Mouse (Mus musculus) cerebellum, postnatal 10 days (tissue): ENCODE measurements around the gene Uba6.

Experiments
- DNase-seq, 2 experiments: peaks; one replicate each; pipeline ENCODE4 v3.0.0; 2021; ENCODE audit warnings: mixed read lengths in 2 of 2

The Uba6 gene

DNA sequence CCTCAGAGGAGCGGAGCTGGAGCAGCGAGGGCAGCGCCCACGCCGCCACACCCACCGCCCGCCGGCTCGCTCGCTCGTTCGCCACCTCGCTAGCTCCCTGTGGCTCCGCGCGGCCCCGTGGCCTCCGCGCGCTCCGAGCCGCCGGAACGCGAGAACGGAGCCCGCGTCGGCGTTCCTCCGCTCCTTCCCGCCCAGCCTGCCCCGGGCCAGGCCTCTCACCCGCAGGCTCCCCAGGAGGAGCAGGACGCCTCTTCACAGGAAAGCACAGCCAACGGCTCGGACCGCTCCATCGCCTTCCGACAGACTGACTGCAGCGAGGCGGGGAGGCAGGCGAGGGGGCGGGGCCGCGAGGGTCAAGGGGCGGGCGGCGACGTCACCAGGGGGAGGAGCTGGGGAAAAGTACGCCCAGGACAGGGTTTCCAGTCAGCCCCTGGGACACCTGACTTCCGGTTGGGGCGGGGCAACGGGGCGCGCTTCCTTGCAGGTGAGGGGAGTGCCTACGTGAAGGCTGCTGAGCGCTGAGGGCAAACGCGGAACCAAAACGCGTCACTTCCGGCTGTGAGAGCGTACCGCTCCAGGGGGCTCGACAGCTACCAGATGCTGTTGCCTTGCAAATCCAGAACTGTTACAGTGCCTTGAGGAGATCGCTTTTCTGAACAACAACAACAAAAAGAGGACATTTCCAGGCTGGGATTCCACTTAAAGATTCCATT lies at the start of gene Uba6:
Gene Uba6 (minus strand): TSS at position 355 of the 713 bp plus-strand sequence.
- DNase-seq = peak; percentile 100

DNA sequence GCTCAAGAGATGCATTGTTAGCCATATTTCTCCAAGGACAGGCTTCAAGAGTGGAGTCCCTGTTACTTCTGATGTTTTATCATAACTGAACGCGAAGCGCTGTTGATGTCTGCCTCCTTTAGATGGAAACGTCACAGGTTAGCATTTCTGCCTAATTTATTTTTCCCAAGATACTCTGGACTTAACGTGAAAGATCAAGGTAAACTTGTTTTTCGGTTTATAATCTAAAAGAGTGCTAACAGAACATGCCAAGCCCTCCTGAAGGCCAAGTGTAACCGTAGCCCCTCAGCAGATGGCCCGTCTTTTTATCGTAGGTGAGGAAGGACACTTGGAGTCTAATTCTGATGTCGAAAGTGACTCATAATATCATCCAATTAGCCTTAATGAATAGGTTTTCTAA lies 25.2 kb upstream of the Uba6 start, which contains the start of gene Gnrhr:
Gene Gnrhr (minus strand): TSS at position 101 of the 400 bp plus-strand sequence.
- DNase-seq = no peak

DNA sequence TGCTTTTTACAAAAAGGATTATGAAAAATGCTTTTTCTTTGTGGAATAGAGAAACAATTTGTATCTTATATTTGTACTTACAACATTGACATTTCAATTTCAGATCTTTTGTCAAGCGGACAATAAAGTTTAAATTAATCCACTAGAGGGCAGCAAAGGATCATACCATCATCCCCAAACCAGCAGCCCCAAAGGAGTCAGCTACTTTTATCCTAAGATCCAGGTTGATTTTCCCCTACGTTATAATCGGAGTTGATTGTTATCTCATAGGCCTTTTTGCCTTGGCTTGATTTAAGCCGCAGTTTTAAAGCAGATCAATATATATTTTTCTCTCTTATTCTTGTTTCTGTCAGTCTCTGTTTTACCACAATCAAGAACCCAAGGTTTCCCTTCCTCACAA lies 18.8 kb upstream of the Uba6 start:
- peak; percentile 26 to 75 for DNase-seq

DNA sequence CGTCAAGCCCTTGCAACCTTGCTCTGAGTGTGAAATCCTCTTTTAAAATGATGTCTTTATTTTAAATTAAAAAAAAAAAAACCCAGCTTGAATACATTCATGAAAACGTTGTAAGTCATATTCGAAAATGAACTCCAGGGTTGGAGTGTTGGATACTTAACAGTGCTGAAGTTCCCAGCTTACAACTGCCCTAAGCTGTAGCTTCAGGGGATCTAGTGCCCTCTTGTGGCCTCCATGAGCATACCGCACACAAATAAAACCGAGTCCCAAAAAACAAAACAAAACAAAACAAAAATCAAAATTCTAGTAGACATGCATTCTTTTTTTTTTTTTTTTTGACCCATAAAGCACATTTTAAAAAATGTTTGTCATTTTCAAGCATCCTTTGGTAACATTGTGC lies 18.2 kb upstream of the Uba6 start:
- peak; percentile 63 to 69 for DNase-seq

DNA sequence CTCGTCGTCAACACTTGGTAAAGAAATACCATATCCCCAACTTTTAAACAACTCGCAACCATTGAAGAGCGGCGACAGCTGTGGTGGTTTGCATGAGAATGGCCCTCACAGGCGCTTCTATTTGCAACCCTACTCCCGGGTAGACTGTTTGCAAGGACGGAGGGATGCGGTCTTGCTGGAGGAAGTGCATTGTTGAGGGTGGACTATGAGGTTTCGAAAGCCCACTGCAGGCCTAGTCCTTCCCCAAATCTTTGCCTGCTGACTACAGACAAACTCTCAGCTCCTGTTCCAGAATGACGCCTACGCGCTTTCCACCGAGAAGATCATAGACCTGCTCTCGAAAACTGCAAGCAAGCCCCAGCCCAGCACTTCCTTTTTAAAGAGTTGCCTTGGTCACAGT lies 17.7 kb upstream of the Uba6 start:
- DNase-seq = no peak

DNA sequence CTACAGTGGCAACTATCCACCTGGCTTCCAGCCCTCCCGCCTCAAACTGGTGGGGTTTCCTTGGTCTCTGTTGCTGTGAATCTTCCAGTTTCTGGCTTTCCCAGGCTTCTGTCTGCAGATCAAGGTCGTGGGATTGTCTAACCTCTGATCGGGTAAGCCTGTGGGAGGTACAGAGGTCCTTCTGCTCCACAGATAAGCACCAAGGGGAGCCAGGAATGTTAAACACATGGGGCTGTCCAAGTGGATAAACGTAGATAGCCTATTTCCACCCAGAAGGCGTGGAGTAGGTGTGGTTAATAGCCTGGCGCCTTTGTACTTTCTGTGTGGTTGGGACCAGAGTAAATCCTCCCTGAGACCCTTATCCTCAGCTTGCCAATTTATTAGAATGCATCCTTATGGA lies 14.8 kb upstream of the Uba6 start:
- DNase-seq = peak; percentile 25

DNA sequence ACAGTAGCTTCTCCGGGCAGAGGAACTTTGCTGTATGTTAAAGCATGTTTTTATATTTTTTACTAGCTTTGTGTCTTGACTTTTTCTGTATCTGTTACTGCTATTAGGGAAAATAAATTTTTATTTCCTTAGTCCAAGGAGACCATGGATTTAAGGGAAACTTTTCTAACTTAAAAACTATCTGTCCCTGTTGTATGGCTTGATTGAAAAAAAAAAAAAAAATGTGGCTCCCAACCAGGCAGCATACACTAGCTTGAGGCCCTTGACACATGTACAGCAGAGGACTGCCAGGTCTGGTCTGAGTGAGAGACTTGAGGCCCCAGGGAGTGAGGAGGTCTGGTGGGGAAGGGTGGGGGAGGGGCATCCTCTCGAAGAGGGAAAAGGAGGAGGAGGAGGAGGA lies 1.2 kb upstream of the Uba6 start:
- DNase-seq = peak; percentile 27 to 34

DNA sequence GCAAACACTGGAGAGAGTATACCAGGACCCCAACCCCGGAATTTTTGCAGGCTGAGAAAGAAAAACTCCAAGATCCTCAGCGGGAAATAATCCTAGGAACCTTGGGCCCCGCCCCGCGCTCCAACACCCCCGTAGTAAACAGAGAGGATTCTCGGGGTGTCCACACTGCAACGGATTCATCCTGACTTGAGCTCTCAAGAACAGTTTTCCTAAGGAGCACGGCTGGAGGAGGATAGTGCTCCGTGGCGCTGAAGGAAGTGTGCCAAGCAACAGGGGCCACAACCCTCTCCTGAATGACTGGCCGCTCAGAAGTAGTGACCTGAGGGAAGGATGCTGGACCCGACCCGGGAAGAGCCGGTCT lies 535 bp downstream of the Uba6 start:
- no peak for DNase-seq

DNA sequence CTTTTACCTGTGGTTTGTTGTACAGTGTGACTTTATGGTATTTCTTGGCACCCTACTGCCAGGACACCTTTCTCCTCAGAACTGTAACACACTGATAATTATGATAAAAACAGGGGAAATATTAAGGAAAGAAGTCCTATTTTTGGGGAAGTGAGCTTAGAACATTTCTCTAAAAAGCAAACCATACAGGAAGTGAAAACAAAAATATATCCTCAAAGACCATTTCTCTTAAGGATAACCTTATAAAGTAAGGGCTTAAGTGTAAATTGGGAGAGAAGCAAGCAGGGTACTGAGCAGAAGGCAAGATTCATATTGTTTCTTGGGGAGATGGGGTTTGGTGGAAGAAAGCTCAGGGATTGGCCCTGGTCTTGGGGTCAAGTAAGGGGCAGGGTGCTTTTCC lies 42.8 kb downstream of the Uba6 start:
- no peak for DNase-seq

DNA sequence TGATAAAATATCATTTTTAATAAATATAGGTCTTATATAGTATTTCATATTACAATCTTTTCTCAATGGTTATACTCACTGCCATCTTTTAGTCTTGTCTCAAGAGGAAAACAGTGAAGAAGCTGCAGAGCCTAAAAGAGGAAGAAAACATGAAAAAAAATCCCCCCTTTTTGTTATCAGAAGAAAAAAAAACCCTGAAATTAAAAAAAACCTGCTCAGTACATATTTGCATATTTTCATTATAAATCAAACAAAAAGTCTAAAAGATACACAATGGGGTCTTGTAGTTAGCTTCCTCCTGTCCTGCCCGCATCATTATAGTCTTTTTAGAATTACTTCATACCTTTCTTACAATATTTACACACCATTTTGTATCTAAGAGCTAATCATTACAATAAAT lies 43.9 kb downstream of the Uba6 start:
- DNase-seq = no peak

DNA sequence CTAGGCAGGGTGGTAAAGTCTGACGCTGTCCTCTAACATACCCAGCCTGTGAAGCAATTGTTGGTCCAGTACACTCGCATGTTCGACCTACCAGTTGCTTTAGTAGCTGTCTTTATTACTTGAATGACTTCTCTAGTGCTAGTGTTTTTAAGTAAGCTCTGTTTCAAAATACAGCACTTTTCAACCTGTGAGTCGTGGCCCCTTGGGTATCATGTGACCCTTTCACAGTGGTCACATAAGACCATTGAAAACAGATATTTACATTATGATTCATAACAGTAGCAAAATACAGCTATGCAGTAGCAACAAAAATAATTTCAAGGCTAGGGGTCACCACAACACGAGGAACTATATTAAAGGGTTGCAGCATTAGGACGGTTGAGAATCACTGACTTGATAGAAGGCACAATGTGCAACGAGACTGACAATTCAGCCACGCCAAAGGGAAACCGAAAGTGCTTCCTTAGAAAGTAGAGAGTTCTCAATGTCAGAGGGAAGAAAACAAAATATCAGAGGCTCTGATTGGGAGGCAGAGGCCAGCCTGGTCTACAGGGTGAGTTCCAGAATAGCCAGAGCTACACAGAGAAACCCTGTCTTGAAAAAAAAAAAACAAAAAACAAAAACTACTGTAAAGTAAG lies 54.0 kb downstream of the Uba6 start:
- no peak for DNase-seq

DNA sequence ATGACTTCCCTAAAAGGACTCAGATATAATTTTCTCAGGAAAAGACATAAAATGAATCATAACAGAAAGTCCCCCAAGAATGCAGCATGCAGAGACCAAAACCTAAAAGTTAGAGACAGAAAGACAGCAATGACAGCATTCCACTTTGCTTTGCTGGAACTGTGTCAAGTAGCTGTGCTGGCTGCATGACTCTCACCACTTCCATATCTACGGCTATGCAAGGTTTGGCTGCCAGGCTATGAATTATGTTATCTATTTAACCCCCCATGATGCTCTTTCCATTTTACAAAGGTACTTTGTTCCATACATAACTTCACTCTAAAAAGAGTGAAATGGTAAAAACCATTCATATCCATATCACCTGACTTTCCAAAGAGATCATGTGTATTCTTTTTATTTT lies 58.6 kb downstream of the Uba6 start:
- no peak for DNase-seq

DNA sequence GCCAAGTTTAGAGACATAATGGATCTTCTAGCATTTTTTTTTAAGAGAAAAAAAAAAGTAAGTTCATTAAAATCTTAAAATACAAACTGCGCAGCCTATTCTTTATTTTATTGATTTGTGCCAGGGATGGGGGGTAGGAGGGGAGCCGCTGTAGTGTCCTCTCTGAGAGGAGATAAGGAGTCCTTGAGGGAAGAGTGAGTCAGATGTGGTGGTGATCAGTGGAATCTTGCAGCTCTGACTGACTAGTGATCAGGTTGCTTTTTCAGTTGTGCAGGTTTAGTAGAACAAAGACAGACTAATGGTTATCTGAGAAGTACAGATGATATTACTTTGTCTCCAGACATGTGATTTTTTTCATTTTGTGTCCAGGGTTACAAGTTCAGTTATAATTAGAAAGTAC lies 59.6 kb downstream of the Uba6 start:
- DNase-seq = no peak

DNA sequence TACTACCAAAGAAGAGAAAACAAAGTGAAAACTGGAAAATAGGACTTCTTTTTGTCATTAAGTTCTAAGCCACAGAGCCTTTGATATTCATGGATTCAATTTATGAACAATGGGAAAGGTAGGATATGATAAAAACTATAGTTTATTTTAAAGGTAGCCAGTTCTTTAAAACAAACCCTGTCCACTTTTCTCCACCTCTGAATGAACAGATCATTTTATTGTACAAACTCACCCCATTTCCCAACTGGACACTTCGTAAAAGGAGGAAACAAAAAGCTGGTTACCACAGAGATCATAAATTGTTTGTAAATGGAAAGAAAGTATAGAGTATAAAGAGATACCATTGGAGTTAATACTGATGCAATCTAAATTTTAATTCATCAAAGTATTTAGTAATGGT lies 61.5 kb downstream of the Uba6 start:
- no peak for DNase-seq

DNA sequence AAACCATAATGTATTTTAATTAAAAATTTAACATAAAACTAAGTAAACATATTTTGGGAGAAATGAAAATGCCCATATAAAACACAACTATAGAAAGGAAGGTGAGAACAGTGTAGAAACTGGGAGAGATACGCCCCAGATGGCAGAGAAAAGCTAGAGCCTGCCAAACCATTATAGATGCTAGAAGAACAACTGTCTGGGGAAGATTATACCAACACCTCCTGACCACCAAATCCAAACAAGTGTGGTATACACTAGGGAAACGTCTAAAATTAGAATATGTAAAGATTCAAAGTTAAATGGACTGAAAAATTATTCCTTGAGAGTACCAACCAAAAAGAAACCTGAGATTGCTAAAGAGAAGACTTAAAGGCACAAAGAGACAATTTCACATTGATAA lies 66.0 kb downstream of the Uba6 start:
- no peak for DNase-seq

DNA sequence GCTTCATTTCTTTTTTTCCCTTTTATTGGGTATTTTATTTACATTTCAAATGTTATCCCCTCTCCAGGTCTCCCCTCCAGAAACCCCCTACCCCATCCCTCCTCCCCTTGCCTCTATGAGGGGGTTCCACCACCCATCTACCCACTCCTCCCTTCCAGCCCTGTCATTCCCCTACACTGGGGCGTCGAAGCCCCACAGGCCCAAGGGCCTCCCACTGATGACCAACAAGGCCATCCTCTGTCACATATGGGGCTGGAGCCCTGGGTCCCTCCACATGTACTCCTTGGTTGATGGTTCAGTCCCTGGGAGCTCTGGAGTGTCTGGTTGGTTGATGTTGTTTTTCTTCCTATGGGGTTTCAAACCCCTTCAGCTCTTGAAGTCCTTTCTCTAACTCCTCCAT lies 70.4 kb downstream of the Uba6 start:
- DNase-seq = no peak

DNA sequence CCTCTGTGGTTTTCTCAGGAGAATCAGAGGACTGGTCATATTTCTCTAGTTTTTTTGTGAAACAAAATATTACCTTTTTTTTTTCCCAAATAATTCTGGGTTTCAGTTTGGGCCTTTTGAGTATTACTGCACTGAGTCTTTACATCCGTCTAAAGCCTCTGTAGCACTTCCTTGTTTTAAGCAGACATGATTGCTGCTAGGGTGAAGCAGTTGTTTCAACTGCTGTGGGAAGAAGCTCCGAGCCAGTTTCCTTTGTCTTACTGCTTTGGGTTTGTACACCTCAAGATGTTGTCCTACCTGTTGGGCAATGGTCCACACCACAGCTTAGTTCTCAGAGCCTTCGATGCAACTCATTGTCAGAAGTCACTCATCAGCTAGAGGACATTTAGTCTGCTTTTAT lies 72.0 kb downstream of the Uba6 start:
- DNase-seq = no peak

DNA sequence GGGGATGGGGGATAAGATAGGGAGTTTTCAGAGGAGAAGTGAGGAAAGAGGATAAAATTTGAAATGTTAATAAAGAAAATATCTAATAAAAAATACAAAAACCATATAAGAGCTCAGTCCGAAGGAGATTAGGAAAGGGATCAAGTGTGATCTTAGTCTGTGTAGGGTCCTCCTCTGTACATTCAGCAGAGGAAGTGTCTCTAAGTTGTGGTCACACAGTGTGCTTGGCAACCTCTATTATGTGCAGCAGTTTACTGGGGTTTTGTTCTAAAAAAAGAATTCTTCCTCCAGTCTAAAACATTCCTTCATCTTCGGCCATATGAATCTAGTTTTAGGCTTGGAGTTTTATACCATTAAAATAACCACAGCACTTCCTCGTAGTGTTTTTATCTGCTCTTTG lies 73.6 kb downstream of the Uba6 start:
- no peak for DNase-seq

DNA sequence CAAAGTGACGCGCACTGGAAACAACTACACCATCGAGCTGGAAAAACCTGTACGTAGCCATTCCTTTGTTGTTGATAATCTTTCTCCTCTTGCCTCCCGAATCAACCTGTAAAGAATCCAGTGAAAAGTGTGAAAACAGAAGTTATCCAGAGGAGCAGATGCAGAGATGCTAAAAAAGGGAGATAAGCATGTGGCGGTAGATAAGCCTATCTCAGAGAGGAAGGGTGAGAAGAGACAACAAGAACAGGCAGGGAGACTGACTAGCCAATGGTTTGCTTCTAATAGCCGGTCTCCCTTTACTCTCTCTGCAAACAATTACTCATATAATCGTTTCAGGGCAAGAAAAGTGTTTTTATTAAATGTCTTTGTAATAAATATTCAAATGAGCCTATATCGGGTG lies 77.8 kb downstream of the Uba6 start:
- DNase-seq = no peak

DNA sequence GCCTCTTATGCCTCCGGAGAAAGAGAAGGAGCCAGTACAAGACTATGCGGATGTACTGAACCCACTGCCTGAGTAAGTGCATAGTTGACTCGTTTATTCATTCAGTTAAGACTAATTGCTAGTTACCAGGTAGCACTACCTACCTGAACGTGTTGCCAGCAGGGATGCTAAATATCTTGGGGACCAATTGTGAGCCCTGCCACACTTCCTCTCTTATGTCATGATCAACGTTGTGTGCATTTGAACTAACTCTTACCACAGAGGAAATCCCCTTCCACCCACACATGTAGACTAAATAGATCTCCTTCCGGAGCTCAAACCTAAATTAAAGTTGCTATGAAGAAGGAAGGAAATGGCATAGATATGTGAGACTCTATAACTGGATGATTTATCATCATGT lies 85.9 kb downstream of the Uba6 start:
- no peak for DNase-seq

DNA sequence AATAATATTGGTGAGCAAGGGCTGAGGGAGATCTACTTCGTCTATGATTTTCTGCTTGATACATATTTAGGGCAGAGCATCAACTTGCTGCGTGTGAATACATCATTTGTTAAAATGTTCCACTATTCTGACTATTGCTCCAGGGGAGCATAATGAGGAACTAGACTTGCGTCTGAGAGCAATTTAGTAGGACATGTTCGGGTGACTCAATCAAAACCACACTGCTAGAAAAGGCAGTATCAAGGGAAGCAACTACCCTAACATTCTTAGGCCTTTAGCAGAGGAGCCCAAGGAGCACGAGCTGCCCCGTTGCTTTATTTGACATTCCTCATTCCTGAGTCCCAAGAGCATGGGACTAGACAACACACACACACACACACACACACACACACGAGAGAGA lies 87.6 kb downstream of the Uba6 start:
- DNase-seq = no peak

DNA sequence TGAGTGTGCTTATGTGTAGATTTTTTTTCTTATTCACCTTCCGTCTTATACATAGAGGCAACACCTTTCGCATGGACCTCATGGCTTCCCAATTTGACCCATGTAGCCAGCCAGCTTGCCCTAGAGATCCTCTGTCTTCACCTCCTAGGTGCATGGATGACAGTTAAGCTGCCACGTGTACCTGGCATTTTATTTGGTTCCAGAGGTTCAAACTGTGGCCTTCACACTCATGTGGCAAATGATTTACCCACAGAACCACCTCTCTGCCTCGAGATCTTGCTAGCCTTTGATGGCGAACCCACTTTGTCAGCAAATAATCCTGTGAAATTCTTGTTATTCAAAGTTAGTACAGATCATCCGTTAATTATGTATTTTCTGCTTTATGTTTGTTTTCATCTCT lies 88.6 kb downstream of the Uba6 start:
- no peak for DNase-seq

DNA sequence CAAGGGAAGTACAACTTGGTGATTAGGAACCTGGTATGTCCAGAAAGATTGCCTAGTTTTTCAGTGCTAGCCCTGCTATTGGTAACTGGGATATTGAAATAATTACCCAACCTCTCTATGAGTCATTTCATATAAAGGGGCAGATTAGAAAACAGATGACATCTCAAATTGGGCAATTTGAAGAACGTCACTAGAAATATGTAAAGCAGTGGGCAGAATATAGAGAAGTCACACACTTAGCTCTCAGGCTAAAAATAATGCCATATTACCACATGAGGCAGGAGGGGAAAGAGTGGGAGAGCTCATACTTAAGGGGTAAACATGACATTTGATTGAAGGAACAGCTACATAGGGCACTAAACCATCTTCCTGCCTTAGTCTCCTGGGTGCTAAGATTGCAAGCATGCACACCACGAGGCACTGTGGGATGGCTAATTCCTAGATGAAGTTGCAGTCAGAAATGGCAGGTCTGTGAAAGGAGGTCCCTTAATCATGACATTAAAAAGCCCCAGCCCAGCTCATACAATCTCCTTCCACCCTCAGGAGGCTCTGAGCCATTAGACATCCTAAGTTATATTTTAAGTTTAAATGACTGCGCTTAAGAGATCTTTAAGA lies 93.8 kb downstream of the Uba6 start:
- no peak for DNase-seq

DNA sequence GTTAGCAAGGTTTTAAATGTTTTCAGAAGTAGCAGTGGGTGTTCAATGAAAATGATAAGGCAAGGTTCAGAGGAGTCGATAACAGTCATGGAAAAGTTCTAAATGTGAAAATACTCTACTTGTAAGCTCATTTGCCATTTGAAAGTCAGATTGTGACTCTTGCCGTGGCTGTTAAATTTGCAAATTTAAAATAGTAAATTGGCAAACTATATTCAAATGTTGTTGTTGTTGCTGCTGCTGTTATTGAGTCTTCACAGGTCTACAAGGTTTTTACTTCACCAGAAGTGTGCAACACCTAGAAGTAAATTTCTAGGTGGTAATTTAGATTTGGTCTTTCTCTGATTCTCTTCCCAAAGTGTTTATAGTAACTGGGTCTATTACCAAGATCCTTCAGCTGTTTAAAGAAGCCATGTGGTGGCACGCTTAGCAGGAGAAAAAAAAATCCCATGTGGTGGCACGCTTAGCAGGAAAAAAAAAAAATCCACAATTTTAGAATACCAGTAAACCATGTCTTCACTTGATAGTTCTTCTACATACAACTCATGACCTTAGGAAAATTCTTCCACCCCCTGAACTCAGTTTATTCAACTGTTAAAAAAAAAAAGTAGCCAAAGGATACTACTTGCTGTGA lies 99.7 kb downstream of the Uba6 start:
- DNase-seq = no peak
